Mouse (Mus musculus) CH12.LX (cell line): Measurements from ENCODE around the gene Zswim9.

ENCODE experiments used
- CHD2 ChIP-seq: IDR thresholded peaks from 2 replicates; pipeline ENCODE4 v1.6.1; 2011; ENCODE audit warnings: low read length, improper control_type of control experiment
- CTCF ChIP-seq, 2 experiments: IDR thresholded peaks in 1 of 2; conservative IDR thresholded peaks in 1 of 2; 2 replicates each; pipeline ENCODE4 v1.5.1; 2011 to 2012; ENCODE audit warnings: low read depth in 2 of 2, low read length in 2 of 2, improper control_type of control experiment in 1 of 2, inconsistent platforms in 1 of 2, mild to moderate bottlenecking in 1 of 2, moderate library complexity in 1 of 2
- ELF1 ChIP-seq: IDR thresholded peaks from 2 replicates; pipeline ENCODE4 v1.6.1; 2014; ENCODE audit warnings: low read depth, mild to moderate bottlenecking, inconsistent platforms, low read length, improper control_type of control experiment
- MAFK ChIP-seq: IDR thresholded peaks from 2 replicates; pipeline ENCODE4 v1.6.1; 2011; ENCODE audit warnings: low read length, improper control_type of control experiment; ENCODE audit not compliant: insufficient replicate concordance
- MAX ChIP-seq: IDR thresholded peaks from 2 replicates; pipeline ENCODE4 v1.6.1; 2011; ENCODE audit warnings: low read length, improper control_type of control experiment
- MAZ ChIP-seq: IDR thresholded peaks from 2 replicates; pipeline ENCODE4 v1.6.1; 2012; ENCODE audit warnings: low read depth, mild to moderate bottlenecking, inconsistent platforms, low read length, improper control_type of control experiment, moderate library complexity
- NELFE ChIP-seq: IDR thresholded peaks from 2 replicates; pipeline ENCODE4 v1.6.1; 2011; ENCODE audit warnings: low read depth, low read length, improper control_type of control experiment
- POLR2A ChIP-seq: IDR thresholded peaks from 2 replicates; pipeline ENCODE4 v1.6.1; 2011; ENCODE audit warnings: low read depth, mild to moderate bottlenecking, improper control_type of control experiment, low read length
- TCF12 ChIP-seq: IDR thresholded peaks from 2 replicates; pipeline ENCODE4 v1.6.1; 2014; ENCODE audit warnings: low read depth, mild to moderate bottlenecking, inconsistent platforms, low read length, improper control_type of control experiment
- UBTF ChIP-seq: IDR thresholded peaks from 2 replicates; pipeline ENCODE4 v1.6.1; 2012; ENCODE audit warnings: low read depth, mild to moderate bottlenecking, inconsistent platforms, low read length, improper control_type of control experiment, moderate library complexity
- USF1 ChIP-seq: IDR thresholded peaks from 2 replicates; pipeline ENCODE4 v1.6.1; 2014; ENCODE audit warnings: low read depth, mild to moderate bottlenecking, inconsistent platforms, low read length, improper control_type of control experiment

GRCm38 (mm10) chr7:13321424-13321823 is 42.9 kb upstream of the Zswim9 start:
- TF ChIP-seq NELFE: no peak
- TF ChIP-seq POLR2A: no peak
- no peak for TF ChIP-seq USF1
- TF ChIP-seq MAFK: no peak
- TF ChIP-seq CHD2: no peak
- TF ChIP-seq UBTF: no peak
- TF ChIP-seq CTCF (conservative IDR thresholded peaks at IDR 0.05 in 1 of 2, IDR thresholded peaks at IDR 0.05 in 1 of 2; ENCODE audit: low read depth in 2 of 2, low read length in 2 of 2): no peak
- TF ChIP-seq ELF1: no peak
- TF ChIP-seq MAX: no peak
- TF ChIP-seq MAZ: no peak
- TF ChIP-seq TCF12: no peak
